Mouse (Mus musculus) testis, adult 2 months (tissue): ENCODE results near the gene Arpc3. TPM values are rescaled to one million over a fixed set of nuclear protein-coding genes. Genes with fewer than 3 reads are reported as not detected.

Experiments used
- H3K27ac ChIP-seq: fragments of 200-500 bp; 2 replicates; pipeline ENCODE4 v1.5.1; 2012; ENCODE audit warnings: low read depth, low read length; ENCODE audit not compliant: control insufficient read depth, insufficient read depth
- H3K27me3 ChIP-seq: fragments of 200-500 bp; 2 replicates; pipeline ENCODE4 v1.6.1; 2012; ENCODE audit warnings: mild to moderate bottlenecking, low read length, moderate library complexity; ENCODE audit not compliant: control insufficient read depth, insufficient read depth
- H3K36me3 ChIP-seq: fragments of 200-500 bp; 2 replicates; pipeline ENCODE4 v1.6.1; 2012; ENCODE audit warnings: mild to moderate bottlenecking, low read length; ENCODE audit not compliant: control insufficient read depth, insufficient read depth
- H3K4me1 ChIP-seq: fragments of 200-500 bp; 2 replicates; pipeline ENCODE4 v1.6.1; 2012; ENCODE audit warnings: low read length; ENCODE audit not compliant: control insufficient read depth, insufficient read depth
- H3K4me3 ChIP-seq: fragments of 200-500 bp; 2 replicates; pipeline ENCODE4 v1.5.1; 2012; ENCODE audit warnings: low read depth, mild to moderate bottlenecking, low read length, moderate library complexity, mixed read lengths; ENCODE audit not compliant: control insufficient read depth
- CTCF ChIP-seq: fragments of 200-500 bp; IDR thresholded peaks from 2 replicates; pipeline ENCODE4 v1.5.1; 2012; ENCODE audit warnings: low read depth, mild to moderate bottlenecking, inconsistent platforms, low read length, moderate library complexity; ENCODE audit not compliant: control insufficient read depth, insufficient read depth, insufficient replicate concordance
- POLR2A ChIP-seq: fragments of 200-500 bp; IDR thresholded peaks from 2 replicates; pipeline ENCODE4 v1.6.1; 2012; ENCODE audit warnings: low read depth, mild to moderate bottlenecking, inconsistent platforms, low read length, moderate library complexity; ENCODE audit not compliant: control insufficient read depth
- polyA plus RNA-seq: library from polyadenylated mRNA; depleted of rRNA; stranded (reverse); fragments of >200 nt; gene quantifications from 2 replicates; pipeline ENCODE4 v1.2.3, GENCODE M21; 2012

Gene Arpc3
- polyA plus RNA-seq, 1 experiment: 35.0 TPM

- H3K27ac ChIP-seq: peak overlapping the region; percentile 66
- peak overlapping the region; percentile 85 for H3K4me3 ChIP-seq
- peaks cover 12% of the 10 kb centered on the region for H3K4me1 ChIP-seq
- no peaks in the 10 kb centered on the region for H3K36me3 ChIP-seq
- no peaks in the 10 kb centered on the region for H3K27me3 ChIP-seq
- TF ChIP-seq CTCF: no peak
- peak; percentile 29 for TF ChIP-seq POLR2A
These were observed 30.6 kb downstream of the Arpc3 start for GRCm38 (mm10) chr5:122422071-122422964.

GRCm38 (mm10) chr5:122423083-122423482 lies 31.4 kb downstream of the Arpc3 start:
- peak overlapping the region; percentile 25; the same call in 1 of the 2 replicates for H3K27ac ChIP-seq
- H3K4me1 ChIP-seq: peaks cover 12% of the 10 kb centered on the region
- no peak for TF ChIP-seq CTCF
- TF ChIP-seq POLR2A: no peak
- H3K36me3 ChIP-seq: 0 out of 2 replicates have a peak, but pooled peaks cover under 1% of the 10 kb centered on the region
- H3K27me3 ChIP-seq: no peaks in the 10 kb centered on the region
- H3K4me3 ChIP-seq: peak overlapping the region; percentile 85

DNA sequence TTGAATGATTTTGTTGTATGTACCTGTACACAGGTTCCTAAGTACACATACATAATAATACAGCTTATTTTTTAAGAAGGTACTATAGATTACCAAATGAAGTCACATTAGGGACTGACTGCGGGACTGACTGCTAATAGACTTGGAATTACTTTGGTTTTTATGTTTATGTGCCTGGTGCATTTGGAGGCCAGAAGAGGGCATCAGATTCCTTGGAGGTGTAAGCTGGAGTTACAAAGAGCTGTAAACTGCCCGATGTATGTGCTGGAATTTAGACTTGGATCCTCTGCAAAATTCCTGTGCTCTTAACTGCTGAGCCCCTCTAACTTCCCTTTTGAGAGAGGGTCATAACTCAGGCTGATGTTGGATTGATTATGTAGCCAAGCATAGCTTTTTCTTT lies 33.9 kb downstream of the Arpc3 start:
- Histone ChIP-seq H3K4me1 (peaks cover 12% of the 10 kb centered on the region), H3K4me3 (no peak overlapping the region), H3K27ac (no peak overlapping the region), H3K36me3 (0 out of 2 replicates have a peak, but pooled peaks cover 2% of the 10 kb centered on the region), H3K27me3 (no peaks in the 10 kb centered on the region)
- TF ChIP-seq POLR2A (no peak), CTCF (no peak)

DNA sequence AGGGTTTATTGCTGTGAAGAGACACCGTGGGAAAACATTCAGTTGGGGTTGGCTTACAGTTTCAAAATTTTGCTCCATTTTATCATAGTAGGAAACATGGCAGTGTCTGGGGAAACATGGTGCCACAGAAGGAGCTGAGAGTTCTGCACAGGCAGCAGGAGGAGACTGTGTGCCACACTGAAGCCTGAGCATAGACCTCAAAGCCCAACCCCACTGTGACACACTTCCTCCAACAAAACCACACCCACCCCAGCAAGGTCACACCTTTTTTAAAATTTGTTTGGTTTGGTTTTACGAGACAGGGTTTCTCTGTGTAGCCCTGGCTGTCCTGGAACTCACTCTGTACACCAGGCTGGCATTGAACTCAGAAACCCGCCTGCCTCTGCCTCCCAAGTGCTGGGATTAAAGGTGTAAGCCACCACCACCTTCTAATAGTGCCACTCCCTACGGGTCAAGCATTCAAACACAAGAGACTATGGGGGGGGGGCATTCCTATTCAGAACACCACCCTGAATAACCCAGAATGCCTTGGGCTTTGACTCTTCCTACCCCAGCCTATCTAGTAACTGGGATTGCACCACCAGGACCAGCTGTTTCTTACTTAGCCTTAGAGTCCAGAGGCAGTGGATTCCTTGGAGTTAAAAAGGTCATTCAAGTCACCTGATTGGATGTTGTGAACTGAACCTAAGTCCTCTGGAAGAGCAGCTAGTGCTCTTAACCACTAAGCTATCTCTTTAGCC lies 38.5 kb downstream of the Arpc3 start:
- no peak for TF ChIP-seq CTCF
- TF ChIP-seq POLR2A: no peak
- H3K27me3 ChIP-seq: no peaks in the 10 kb centered on the region
- H3K36me3 ChIP-seq: peaks cover 5% of the 10 kb centered on the region
- no peaks in the 10 kb centered on the region for H3K4me1 ChIP-seq
- no peak overlapping the region for H3K4me3 ChIP-seq
- no peak overlapping the region for H3K27ac ChIP-seq

- H3K27ac ChIP-seq: no peak overlapping the region
- no peak overlapping the region for H3K4me3 ChIP-seq
- no peaks in the 10 kb centered on the region for H3K4me1 ChIP-seq
- TF ChIP-seq POLR2A: no peak
- TF ChIP-seq CTCF: no peak
- peaks cover 6% of the 10 kb centered on the region for H3K36me3 ChIP-seq
- H3K27me3 ChIP-seq: no peaks in the 10 kb centered on the region
These were observed 39.5 kb downstream of the Arpc3 start for GRCm38 (mm10) chr5:122431221-122431620.

- H3K27me3 ChIP-seq: no peaks in the 10 kb centered on the region
- H3K27ac ChIP-seq: no peak overlapping the region
- H3K4me3 ChIP-seq: no peak overlapping the region
- H3K36me3 ChIP-seq: peaks cover 6% of the 10 kb centered on the region
- no peaks in the 10 kb centered on the region for H3K4me1 ChIP-seq
- TF ChIP-seq CTCF (no peak), POLR2A (no peak)
These were observed 42.9 kb downstream of the Arpc3 start for GRCm38 (mm10) chr5:122434541-122434940.
